Mouse (Mus musculus) forebrain, embryonic 10.5 days (tissue): ENCODE results near the gene Ntrk1. TPM values are rescaled to one million over a fixed set of nuclear protein-coding genes. Genes with fewer than 3 reads are reported as not detected.

Experiments
- DNase-seq: peaks from one replicate; pipeline ENCODE4 v3.0.0-alpha.2; 2017; ENCODE audit warnings: low spot score; ENCODE audit errors: extremely low spot score
- H3K27ac ChIP-seq: fragments of 300-500 bp; sonication (generic); 2 replicates; pipeline ENCODE4 v1.5.1; 2016; ENCODE audit warnings: mild to moderate bottlenecking
- H3K27me3 ChIP-seq: fragments of 300-500 bp; sonication (generic); 2 replicates; pipeline ENCODE4 v1.6.1; 2016; ENCODE audit warnings: mild to moderate bottlenecking; ENCODE audit not compliant: poor library complexity, severe bottlenecking
- H3K36me3 ChIP-seq: fragments of 300-500 bp; sonication (generic); replicated peaks from 2 replicates; pipeline ENCODE4 v1.6.1; 2016; ENCODE audit warnings: mild to moderate bottlenecking, moderate library complexity
- H3K4me1 ChIP-seq: fragments of 300-500 bp; sonication (generic); 2 replicates; pipeline ENCODE4 v1.6.1; 2016
- H3K4me3 ChIP-seq: fragments of 300-500 bp; sonication (generic); 2 replicates; pipeline ENCODE4 v1.5.1; 2016; ENCODE audit warnings: mild to moderate bottlenecking, moderate library complexity
- H3K9me3 ChIP-seq: fragments of 300-500 bp; sonication (generic); 2 replicates; pipeline ENCODE4 v1.6.1; 2016; ENCODE audit warnings: mild to moderate bottlenecking, moderate library complexity
- WGBS: fragments of 180-500 bp; shearing (Covaris S2); methylation state at CpG from one replicate; pipeline ENCODE4 v1.1.7; 2016; 5-methylcytosine and 5-hydroxymethylcytosine counted together
- polyA plus RNA-seq: library from polyadenylated mRNA; unstranded; fragments of >200 nt; fragmentation: Nextera tagmentation; extraction: Ambion mirVana; gene quantifications from 2 replicates; pipeline ENCODE4 v1.2.1, GENCODE M21; 2016

The Ntrk1 gene
- polyA plus RNA-seq, 1 experiment from 2014 or later, result 0.46 TPM

DNA sequence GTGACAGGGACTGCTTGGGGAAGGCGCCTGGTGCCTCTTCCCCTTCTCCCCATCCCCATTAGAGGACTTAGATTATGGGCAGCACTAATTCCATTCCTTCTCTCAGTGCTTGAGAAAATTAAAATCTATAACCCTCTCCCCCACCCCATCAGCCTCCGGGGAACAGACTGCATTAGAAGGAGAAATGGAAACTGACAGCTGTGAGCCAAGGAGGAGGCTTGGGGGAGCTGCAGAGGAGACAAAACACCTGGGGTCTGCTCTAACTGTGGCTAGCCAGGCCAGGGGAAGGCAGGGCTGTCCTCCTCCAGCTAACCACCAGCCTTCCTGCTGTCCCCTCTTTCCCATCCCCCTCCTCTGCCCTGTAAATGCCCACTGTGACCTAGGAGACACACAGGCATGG lies 15.9 kb downstream of the Ntrk1 start:
- no peaks in the 10 kb centered on the region for H3K36me3 ChIP-seq
- WGBS, result 52% methylated on average over 2 of the region's 2 CpGs
- no peak overlapping the region for H3K27ac ChIP-seq
- peaks cover 40% of the 10 kb centered on the region for H3K4me1 ChIP-seq
- no peaks in the 10 kb centered on the region for H3K9me3 ChIP-seq
- H3K27me3 ChIP-seq, result peaks cover 74% of the 10 kb centered on the region
- H3K4me3 ChIP-seq, result no peak overlapping the region
- DNase-seq, result no peak

DNA sequence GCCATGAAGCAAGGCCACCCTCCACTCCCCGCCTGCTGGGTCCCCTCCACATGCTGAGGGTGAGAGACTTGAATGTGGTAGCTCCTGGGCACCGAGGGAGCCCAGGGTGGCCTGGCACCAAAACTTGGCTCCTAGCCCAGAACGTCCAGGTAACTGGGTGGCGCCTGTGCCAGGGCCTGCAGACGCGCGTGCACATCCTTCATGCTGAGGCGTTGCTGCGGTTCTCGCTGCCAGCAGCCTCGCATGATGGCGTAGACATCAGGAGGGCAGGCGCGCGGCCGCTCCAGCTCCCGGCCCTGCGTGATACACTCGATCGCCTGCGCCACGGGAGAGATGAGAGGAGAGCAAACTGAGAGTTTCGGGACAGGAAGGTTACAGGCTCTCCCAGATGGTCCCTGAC lies 16.7 kb downstream of the Ntrk1 start:
- no peaks in the 10 kb centered on the region for H3K36me3 ChIP-seq
- peaks cover 74% of the 10 kb centered on the region for H3K27me3 ChIP-seq
- H3K9me3 ChIP-seq, result no peaks in the 10 kb centered on the region
- DNase-seq, result no peak
- 61% methylated on average over 23 of the region's 23 CpGs for WGBS
- H3K27ac ChIP-seq, result no peak overlapping the region
- H3K4me1 ChIP-seq, result peaks cover 36% of the 10 kb centered on the region
- no peak overlapping the region for H3K4me3 ChIP-seq

DNA sequence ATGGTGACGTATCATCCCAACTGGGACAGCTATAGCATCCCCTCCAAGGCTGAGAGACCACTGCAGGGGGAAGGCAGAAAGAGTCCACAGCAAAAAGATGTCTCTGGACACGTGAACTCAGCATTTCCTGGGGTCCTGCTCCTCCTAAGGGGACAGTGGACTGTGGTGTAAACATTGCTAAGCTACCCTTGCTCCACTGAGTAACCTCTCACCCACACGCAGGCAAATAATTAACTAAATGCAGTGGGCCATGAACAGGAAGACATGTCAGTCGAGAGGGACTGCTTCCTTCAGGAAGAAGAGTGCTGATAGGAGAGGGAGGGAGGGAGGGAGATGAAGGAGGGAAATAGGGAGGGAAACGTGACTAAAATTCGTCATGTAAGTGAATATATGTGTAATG lies 23.9 kb downstream of the Ntrk1 start:
- peaks cover 83% of the 10 kb centered on the region for H3K27me3 ChIP-seq
- DNase-seq, result no peak
- no peaks in the 10 kb centered on the region for H3K36me3 ChIP-seq
- H3K9me3 ChIP-seq, result no peaks in the 10 kb centered on the region
- no peak overlapping the region for H3K4me3 ChIP-seq
- WGBS, result 59% methylated on average over 6 of the region's 6 CpGs
- H3K27ac ChIP-seq, result no peak overlapping the region
- peaks cover 34% of the 10 kb centered on the region for H3K4me1 ChIP-seq

DNA sequence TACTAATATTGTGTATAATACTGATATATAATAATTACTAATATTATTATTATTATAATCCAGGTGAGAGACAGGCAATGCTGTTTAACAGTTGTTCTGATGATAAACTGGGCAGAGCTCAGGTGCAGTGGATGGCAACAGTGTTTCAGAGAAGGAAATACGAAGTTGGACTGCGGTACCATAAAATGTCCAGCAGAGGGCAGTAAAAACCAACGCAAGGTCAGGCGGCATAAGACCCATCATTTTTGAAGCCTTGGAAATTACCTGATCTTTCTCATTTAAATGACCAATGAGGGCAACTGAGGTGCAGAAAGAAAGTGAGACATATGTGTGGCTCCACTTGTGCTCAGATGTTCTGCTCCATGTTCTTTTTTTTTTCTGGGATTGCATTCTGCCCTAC lies 24.7 kb downstream of the Ntrk1 start:
- peak; percentile 43 for DNase-seq

DNA sequence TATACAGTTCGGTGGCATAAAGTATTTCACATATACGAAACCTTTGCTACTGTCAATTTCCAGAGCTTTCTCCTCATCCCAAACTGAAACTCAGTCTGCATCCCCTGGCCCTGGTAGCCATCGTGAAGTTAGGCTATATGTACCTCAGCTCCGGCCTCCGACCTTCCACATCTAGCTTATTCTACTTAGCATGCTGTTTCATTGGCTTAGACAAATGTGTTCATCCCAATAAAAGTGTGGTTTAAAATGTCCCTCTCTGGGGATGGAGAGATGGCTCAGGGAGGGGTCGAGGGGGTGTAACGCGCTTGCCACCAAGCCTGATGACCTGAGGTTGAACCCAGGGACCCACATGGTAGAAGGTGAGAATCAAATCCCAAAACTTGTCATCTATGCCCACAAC lies 25.5 kb downstream of the Ntrk1 start:
- no peaks in the 10 kb centered on the region for H3K36me3 ChIP-seq
- no peaks in the 10 kb centered on the region for H3K9me3 ChIP-seq
- no peak for DNase-seq
- peaks cover 41% of the 10 kb centered on the region for H3K4me1 ChIP-seq
- no peak overlapping the region for H3K4me3 ChIP-seq
- WGBS, result 85% methylated on average over 8 of the region's 8 CpGs
- H3K27ac ChIP-seq, result no peak overlapping the region
- peaks cover 83% of the 10 kb centered on the region for H3K27me3 ChIP-seq

More for the DNA sequence above, 24.7 kb downstream of the Ntrk1 start:
- WGBS, result 0% methylated on average over 4 of the region's 4 CpGs
- Histone ChIP-seq H3K27me3 (peaks cover 83% of the 10 kb centered on the region), H3K4me1 (peaks cover 34% of the 10 kb centered on the region), H3K36me3 (no peaks in the 10 kb centered on the region), H3K4me3 (no peak overlapping the region), H3K9me3 (no peaks in the 10 kb centered on the region), H3K27ac (no peak overlapping the region)

DNA sequence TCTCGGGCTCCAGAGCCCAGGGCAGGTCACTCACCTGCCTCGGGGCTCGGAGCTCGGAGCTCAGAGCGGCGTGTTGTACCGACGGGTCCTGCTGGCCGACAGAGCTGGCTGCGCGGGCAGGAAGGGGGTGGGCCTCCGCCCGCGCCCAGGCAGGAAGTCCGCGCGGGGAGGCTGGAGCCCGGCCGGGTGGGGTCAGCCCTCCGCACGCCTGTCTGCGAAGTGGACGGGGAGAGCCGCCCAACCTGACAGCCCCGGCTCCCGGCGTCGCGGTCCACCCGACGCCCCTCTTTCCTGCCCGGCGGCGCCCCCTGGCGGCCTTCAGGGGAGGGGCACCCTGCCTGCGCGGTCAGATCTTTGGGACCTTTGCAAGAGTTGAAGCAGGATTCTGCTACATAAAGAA lies 26.1 kb downstream of the Ntrk1 start:
- WGBS, result 3% methylated on average over 37 of the region's 37 CpGs
- no peaks in the 10 kb centered on the region for H3K36me3 ChIP-seq
- no peaks in the 10 kb centered on the region for H3K9me3 ChIP-seq
- H3K4me1 ChIP-seq, result peaks cover 48% of the 10 kb centered on the region
- peak overlapping the region; percentile 64; the same call in 1 of the 2 replicates for H3K27ac ChIP-seq
- H3K27me3 ChIP-seq, result peaks cover 85% of the 10 kb centered on the region
- peak; percentile 74 for DNase-seq
- H3K4me3 ChIP-seq, result peak overlapping the region; percentile 49

DNA sequence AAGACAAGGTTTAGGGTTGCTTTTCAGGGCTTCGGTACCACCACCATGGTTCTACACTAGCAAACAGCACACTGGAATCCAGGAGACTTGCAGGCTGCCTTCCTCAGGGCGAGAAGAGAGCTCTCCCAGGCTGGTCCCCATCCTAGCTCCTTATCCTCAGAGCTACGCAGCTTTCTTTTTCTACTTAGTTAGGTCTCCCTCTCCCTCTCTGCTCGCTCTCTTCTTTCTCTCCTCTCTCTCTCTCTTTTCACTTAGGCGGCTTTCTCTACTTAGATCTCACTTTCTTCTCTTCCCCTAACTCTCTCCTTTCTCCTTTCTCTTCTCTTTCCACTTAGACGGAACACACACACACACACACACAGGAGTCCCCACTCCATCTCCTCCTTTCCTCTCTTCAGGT lies 26.5 kb downstream of the Ntrk1 start:
- H3K9me3 ChIP-seq, result no peaks in the 10 kb centered on the region
- peaks cover 89% of the 10 kb centered on the region for H3K27me3 ChIP-seq
- H3K36me3 ChIP-seq, result no peaks in the 10 kb centered on the region
- peak overlapping the region; percentile 49 for H3K4me3 ChIP-seq
- no peak for DNase-seq
- H3K27ac ChIP-seq, result peak overlapping the region; percentile 64; the same call in 1 of the 2 replicates
- WGBS, result 56% methylated on average over 6 of the region's 6 CpGs
- H3K4me1 ChIP-seq, result peaks cover 52% of the 10 kb centered on the region

DNA sequence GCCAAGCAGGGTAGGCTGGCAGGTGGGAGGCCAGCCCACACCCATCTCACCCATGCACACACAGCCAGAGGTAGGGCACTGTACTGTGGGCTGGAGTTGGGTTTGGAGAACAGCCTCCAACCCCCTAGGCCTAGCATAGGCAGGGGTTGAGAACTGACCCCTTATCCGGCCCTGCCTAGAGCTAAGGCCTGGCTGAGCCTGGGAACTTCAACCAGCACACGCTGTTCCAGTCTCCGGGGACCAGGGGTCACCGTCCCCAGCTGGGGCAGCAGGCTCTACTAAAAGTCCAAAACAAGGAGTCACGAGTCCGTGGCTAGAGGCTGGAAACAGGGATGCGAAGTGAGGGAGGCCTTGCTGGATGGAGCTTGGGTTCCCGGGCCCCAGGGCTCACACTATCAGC lies 27.2 kb downstream of the Ntrk1 start:
- H3K4me3 ChIP-seq, result peak overlapping the region; percentile 49
- H3K27me3 ChIP-seq, result peaks cover 95% of the 10 kb centered on the region
- peak overlapping the region; percentile 3; the same call in 1 of the 2 replicates for H3K27ac ChIP-seq
- DNase-seq, result no peak
- peaks cover 58% of the 10 kb centered on the region for H3K4me1 ChIP-seq
- WGBS, result 73% methylated on average over 8 of the region's 8 CpGs
- H3K36me3 ChIP-seq, result no peaks in the 10 kb centered on the region
- H3K9me3 ChIP-seq, result no peaks in the 10 kb centered on the region

DNA sequence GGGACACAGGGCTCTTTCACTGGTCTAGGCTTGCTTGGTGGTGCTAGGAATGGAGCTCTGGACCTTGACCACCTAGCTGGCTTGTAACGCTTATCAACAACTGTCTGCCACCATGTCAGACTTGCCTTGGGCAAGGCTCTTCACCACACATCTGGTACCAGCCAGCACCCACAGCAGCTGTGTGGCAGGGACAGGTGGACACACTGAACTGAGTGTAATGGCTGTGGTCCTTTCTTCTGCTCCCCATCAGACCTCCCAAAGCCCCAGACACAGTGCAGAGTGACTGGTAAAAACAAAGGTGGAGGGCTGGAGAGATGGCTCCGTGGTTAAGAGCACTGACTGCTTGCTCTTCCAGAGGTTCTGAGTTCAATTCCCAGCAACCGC lies 28.7 kb downstream of the Ntrk1 start:
- peaks cover 71% of the 10 kb centered on the region for H3K4me1 ChIP-seq
- H3K9me3 ChIP-seq, result no peaks in the 10 kb centered on the region
- no peaks in the 10 kb centered on the region for H3K36me3 ChIP-seq
- H3K27me3 ChIP-seq, result peaks cover 80% of the 10 kb centered on the region
- H3K4me3 ChIP-seq, result no peak overlapping the region
- H3K27ac ChIP-seq, result peak overlapping the region; percentile 75
- WGBS, result 82% methylated on average over 3 of the region's 3 CpGs
- no peak for DNase-seq

DNA sequence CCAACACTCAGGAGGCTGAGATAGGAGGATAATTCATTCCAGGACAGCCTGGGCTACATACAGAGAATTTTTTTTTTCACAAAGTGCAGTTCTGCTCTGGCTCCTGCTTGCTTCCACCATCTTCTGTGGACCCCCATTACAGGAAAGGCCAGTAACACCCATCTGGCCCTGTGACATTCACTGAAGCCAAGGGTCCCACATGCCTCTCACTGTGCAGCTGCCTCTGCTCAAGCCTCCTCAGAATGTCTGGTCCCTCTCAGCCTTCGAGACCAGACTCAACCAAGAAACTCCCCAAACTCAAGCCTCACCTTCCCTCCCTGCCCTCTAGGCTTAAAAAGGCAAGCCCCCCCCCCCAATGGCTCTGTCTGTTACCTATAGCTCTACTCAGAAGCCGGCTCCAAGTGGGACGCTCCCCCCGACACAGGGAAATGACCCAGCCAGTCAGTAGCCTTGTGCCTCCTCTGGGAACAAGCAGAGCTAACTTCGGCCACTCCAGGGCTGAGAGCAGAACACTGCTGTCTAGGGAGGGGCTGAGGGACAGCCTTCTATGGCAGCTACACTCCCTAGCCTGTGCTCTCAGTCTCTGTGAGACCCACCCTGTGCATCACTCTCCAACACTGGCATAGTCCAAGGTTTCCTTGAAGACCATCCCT lies 29.2 kb downstream of the Ntrk1 start:
- Histone ChIP-seq H3K27ac (peak overlapping the region; percentile 75), H3K9me3 (no peaks in the 10 kb centered on the region), H3K4me1 (peaks cover 76% of the 10 kb centered on the region), H3K4me3 (no peak overlapping the region), H3K27me3 (peaks cover 75% of the 10 kb centered on the region), H3K36me3 (no peaks in the 10 kb centered on the region)
- 66% methylated on average over 5 of the region's 5 CpGs for WGBS
- DNase-seq, result no peak

DNA sequence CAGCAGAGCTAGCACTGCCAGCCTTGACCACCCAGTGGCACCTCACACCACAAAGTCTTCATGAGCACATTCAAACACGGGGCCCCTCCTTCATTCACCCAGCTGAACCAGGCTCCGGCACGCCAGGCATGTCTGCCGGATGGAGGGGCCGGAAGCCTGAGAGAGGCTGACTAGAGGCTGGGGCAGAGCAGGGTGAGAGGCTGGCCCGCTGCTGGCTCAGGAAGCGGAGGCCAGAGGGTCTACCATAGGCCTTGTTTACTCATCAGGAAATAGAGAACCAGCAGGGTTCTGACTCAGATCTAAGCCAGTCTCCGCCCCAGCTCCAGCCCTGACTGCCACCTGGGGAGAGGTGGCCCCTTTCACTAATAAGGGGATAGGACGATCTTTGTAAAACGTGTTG lies 29.9 kb downstream of the Ntrk1 start:
- no peaks in the 10 kb centered on the region for H3K9me3 ChIP-seq
- no peaks in the 10 kb centered on the region for H3K36me3 ChIP-seq
- H3K27ac ChIP-seq, result peak overlapping the region; percentile 75
- DNase-seq, result peak; percentile 52
- H3K4me1 ChIP-seq, result peaks cover 78% of the 10 kb centered on the region
- H3K27me3 ChIP-seq, result peaks cover 74% of the 10 kb centered on the region
- H3K4me3 ChIP-seq, result 0 out of 2 replicates have a peak overlapping the region, but pooled peaks have one; percentile 4
- WGBS, result 12% methylated on average over 10 of the region's 10 CpGs

DNA sequence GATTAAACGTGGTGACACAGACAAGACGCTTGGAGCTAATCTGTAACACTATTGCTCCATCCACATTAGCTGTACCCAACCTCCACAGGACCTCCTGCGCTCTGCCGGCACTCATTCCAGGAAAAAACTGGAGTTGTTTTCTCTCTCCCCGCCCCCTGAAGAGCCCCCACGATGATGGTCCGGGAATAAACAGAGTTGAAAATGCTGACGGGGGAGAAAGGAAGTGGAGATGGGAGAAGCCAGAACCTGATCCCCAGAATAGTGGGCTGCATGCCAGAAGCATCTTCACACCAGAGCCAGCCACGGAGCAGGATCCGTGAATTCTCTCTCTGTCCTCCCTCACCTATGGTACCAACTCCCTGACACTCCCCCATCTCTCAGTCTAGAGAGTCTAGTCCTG lies 30.5 kb downstream of the Ntrk1 start:
- H3K27me3 ChIP-seq, result peaks cover 74% of the 10 kb centered on the region
- H3K36me3 ChIP-seq, result no peaks in the 10 kb centered on the region
- WGBS, result 48% methylated on average over 10 of the region's 10 CpGs
- DNase-seq, result no peak
- no peaks in the 10 kb centered on the region for H3K9me3 ChIP-seq
- 0 out of 2 replicates have a peak overlapping the region, but pooled peaks have one; percentile 26 for H3K4me3 ChIP-seq
- peak overlapping the region; percentile 75 for H3K27ac ChIP-seq
- H3K4me1 ChIP-seq, result peaks cover 80% of the 10 kb centered on the region

DNA sequence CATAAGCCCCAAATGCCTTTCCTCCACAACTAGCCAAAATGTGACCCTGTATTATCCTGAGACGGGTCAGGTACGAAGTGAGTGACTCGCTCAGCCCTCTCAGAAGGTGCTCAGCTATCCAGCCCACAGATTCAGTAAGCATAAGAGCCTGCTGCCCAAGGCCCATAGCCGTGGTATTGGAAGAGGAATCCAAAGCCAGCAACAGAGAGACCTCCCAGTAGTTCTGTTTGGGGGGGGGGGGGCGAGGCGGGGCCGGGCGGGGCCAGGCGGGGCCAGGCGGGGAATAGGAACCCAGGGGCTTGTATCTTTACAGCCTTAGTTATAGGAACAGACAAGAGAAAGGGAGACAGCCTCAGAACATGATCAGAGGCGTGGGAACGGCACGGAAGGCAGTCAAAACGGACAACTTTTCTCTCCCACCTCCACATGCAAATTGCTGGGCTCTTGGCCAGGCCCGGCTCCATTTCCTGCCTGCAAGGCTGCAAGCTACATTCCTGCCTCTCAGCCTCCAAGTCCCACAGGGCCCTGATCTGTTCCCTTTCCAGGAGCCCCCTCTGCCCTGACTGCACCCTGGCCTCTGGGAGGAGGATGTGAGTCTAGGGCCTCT lies 31.2 kb downstream of the Ntrk1 start:
- Histone ChIP-seq H3K4me1 (peaks cover 81% of the 10 kb centered on the region), H3K27me3 (peaks cover 72% of the 10 kb centered on the region), H3K9me3 (no peaks in the 10 kb centered on the region), H3K27ac (peak overlapping the region; percentile 75), H3K4me3 (peak overlapping the region; percentile 26; the same call in 1 of the 2 replicates), H3K36me3 (no peaks in the 10 kb centered on the region)
- DNase-seq, result no peak
- 26% methylated on average over 15 of the region's 15 CpGs for WGBS
